8 mouse cellular contexts compared by ENCODE assay signal in the genomic region with DNA sequence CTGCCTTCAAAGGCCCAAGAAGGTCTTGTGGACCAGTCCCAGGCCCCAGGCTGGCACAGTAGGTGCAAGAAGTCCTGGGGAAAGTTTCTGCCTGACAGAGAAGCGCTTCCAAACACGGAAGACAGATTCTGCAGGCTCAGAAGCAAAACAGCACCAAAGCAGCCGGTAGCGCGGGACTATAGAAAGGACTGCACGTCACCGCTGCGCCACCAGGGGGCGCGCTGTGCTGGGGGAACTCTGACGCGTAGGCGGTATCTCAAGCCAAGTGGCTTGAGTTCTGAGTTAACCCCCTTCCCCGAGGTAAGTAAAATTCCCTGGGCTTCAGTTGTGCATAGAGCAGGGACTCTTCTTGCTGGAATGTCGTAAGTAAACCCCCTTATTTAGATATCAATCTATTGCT. TPM values are rescaled to one million over a fixed set of nuclear protein-coding genes. Genes with fewer than 3 reads are reported as not detected.
DNase-seq lines count a peak whose midpoint lies in the region; ATAC-seq and TF ChIP-seq lines count a peak whose summit lies in the region.

No protein-coding gene starts in this region.

- H3K27me3 ChIP-seq in G1E (ENCODE audit: insufficient read depth, low read length): peaks cover 3% of the 10 kb centered on the region; the same call in 1 of the 2 replicates
- no peaks in the 10 kb centered on the region; the same call in 1 of the 2 replicates for H3K27me3 ChIP-seq in forebrain, embryonic 11.5 days (ENCODE audit: control insufficient read depth, insufficient read depth, low read length)

- H3K36me3 ChIP-seq in G1E (replicated peaks): peaks cover 24% of the 10 kb centered on the region
- H3K36me3 ChIP-seq in forebrain, embryonic 11.5 days (ENCODE audit: control insufficient read depth, insufficient read depth, low read length): peaks cover 3% of the 10 kb centered on the region; the same call in 1 of the 2 replicates

- peak; percentile 66 for DNase-seq in G1E (ENCODE audit: low spot score)
- peak; percentile 70 for DNase-seq in c-Kit-positive CD71-negative TER-119-negative erythroid progenitor cells, embryonic 14.5 days (ENCODE audit: low read depth)
- DNase-seq in forebrain, embryonic 11.5 days (ENCODE audit: low spot score): peak; percentile 92
- DNase-seq in heart, postnatal 25 days (ENCODE audit: low spot score): peak; percentile 39
- DNase-seq in layer of hippocampus, adult 9-11 months: peak; percentile 67
- peak; percentile 88 for DNase-seq in lung, postnatal 14 days
- DNase-seq in right cerebral cortex, postnatal 10 days (ENCODE audit: low spot score in 2 of 2): peak; percentile 78 to 88
- peak; percentile 86 for DNase-seq in urinary bladder, postnatal 14 days (ENCODE audit: low spot score)

- WGBS in forebrain, embryonic 11.5 days: 5% methylated on average over 15 of the region's 15 CpGs

- intact Hi-C loops in heart, postnatal 25 days (cut with DNase I): loop anchor here (1.0 kb wide), 2 partner anchors 34 to 164 kb away; no protein-coding TSS in a partner anchor

- H3K4me3 ChIP-seq in G1E (ENCODE audit: low read depth, low read length): no peak overlapping the region; the same call in 1 of the 2 replicates
- H3K4me3 ChIP-seq in forebrain, embryonic 11.5 days (ENCODE audit: low read depth, low read length): no peak overlapping the region

- H3K9me3 ChIP-seq in G1E (replicated peaks): no peaks in the 10 kb centered on the region
- H3K9me3 ChIP-seq in forebrain, embryonic 11.5 days (ENCODE audit: control insufficient read depth, low read length): no peaks in the 10 kb centered on the region

- peak; percentile 58 for ATAC-seq in G1E (ENCODE audit: extremely low read depth, insufficient number of reproducible peaks, low FRiP score, poor library complexity, severe bottlenecking)
- ATAC-seq in forebrain, embryonic 11.5 days (replicated peaks; ENCODE audit: low FRiP score): no peak

- no peak overlapping the region for H3K27ac ChIP-seq in forebrain, embryonic 11.5 days (ENCODE audit: low read depth, low read length)

- H3K9ac ChIP-seq in forebrain, embryonic 11.5 days (ENCODE audit: low read length): no peak overlapping the region; the same call in 1 of the 2 replicates

- 0 out of 2 replicates have a peak overlapping the region, but pooled peaks have one; percentile 15 for H3K4me2 ChIP-seq in forebrain, embryonic 11.5 days (ENCODE audit: low read depth, low read length, severe bottlenecking)

- peak; percentile 89 for TF ChIP-seq CTCF in G1E (IDR thresholded peaks at IDR 0.05; ENCODE audit: low read depth, low read length)

- H3K4me1 ChIP-seq in G1E (ENCODE audit: insufficient read depth, low read depth, low read length): peaks cover 46% of the 10 kb centered on the region
- H3K4me1 ChIP-seq in forebrain, embryonic 11.5 days (replicated peaks; ENCODE audit: control insufficient read depth, insufficient read depth, low read length): peaks cover 10% of the 10 kb centered on the region; the same call in 1 of the 2 replicates

RNA-seq across cellular contexts. Expression of gene Cog1, which starts 0.8 kb away (rescaled TPM):
- 22.4 and 33.4 TPM in 2 replicates for total RNA-seq in G1E (2014; fragmentation: Nextera tagmentation)
- total RNA-seq in G1E (2017): 23.9 and 30.9 TPM in 2 replicates
- 29.1 and 33.3 TPM in 2 replicates for polyA plus RNA-seq in G1E (2012)
- 36.2 and 39.4 TPM in 2 replicates for polyA plus RNA-seq in forebrain, embryonic 11.5 days (2014; fragmentation: Nextera tagmentation; extraction: Ambion mirVana)
- total RNA-seq in heart, postnatal 25 days (2021): 10 to 100 TPM; 16.4 to 17.1 TPM

RNA-seq across cellular contexts. Expression of gene Slc39a11, which starts 1.7 kb away (rescaled TPM):
- total RNA-seq in G1E (2014; fragmentation: Nextera tagmentation): 4.7 and 5.3 TPM in 2 replicates
- 4.9 and 5.0 TPM in 2 replicates for total RNA-seq in G1E (2017)
- 9.9 and 11.9 TPM in 2 replicates for polyA plus RNA-seq in G1E (2012)
- polyA plus RNA-seq in forebrain, embryonic 11.5 days (2014; fragmentation: Nextera tagmentation; extraction: Ambion mirVana): 18.4 and 20.6 TPM in 2 replicates
- 1 to 10 TPM; 2.7 to 3.8 TPM for total RNA-seq in heart, postnatal 25 days (2021)

RNA-seq across cellular contexts. Expression of gene Sstr2, which starts 29.0 kb away (rescaled TPM):
- total RNA-seq in G1E (2014; fragmentation: Nextera tagmentation) (not detected in 2 replicates), G1E (2017) (0.16 TPM in 1 of 2 replicates, not detected in the other)
- polyA plus RNA-seq in G1E (2012): not detected in 2 replicates
- polyA plus RNA-seq in forebrain, embryonic 11.5 days (2014; fragmentation: Nextera tagmentation; extraction: Ambion mirVana): 10.5 and 10.7 TPM in 2 replicates
- total RNA-seq in heart, postnatal 25 days (2021): not detected

RNA-seq across cellular contexts. Expression of gene Fam104a, which starts 35.8 kb away (rescaled TPM):
- total RNA-seq in G1E (2014; fragmentation: Nextera tagmentation): 43.8 and 44.1 TPM in 2 replicates
- 35.8 and 35.9 TPM in 2 replicates for total RNA-seq in G1E (2017)
- polyA plus RNA-seq in G1E (2012): 111 and 150 TPM in 2 replicates
- polyA plus RNA-seq in forebrain, embryonic 11.5 days (2014; fragmentation: Nextera tagmentation; extraction: Ambion mirVana): 57.4 and 60.3 TPM in 2 replicates
- total RNA-seq in heart, postnatal 25 days (2021): 10 to 100 TPM; 13.9 to 15.0 TPM

RNA-seq across cellular contexts. Expression of gene D11Wsu47e, which starts 36.1 kb away (rescaled TPM):
- total RNA-seq in G1E (2014; fragmentation: Nextera tagmentation): 14.9 and 20.2 TPM in 2 replicates
- 14.0 and 16.1 TPM in 2 replicates for total RNA-seq in G1E (2017)
- 6.5 and 7.0 TPM in 2 replicates for polyA plus RNA-seq in G1E (2012)
- polyA plus RNA-seq in forebrain, embryonic 11.5 days (2014; fragmentation: Nextera tagmentation; extraction: Ambion mirVana): 26.5 and 27.4 TPM in 2 replicates
- 1 to 10 TPM; 6.0 to 7.1 TPM for total RNA-seq in heart, postnatal 25 days (2021)

Comparison
In these comparisons a context has a peak if more than half of its experiments do, and no peak if none do; other contexts are left out.
1. DNase-seq: peak in every context shown above with its lines; median percentile 92 in forebrain, embryonic 11.5 days; 88 in lung, postnatal 14 days; 86 in urinary bladder, postnatal 14 days; 83 in right cerebral cortex, postnatal 10 days; 70 in c-Kit-positive CD71-negative TER-119-negative erythroid progenitor cells, embryonic 14.5 days; 67 in layer of hippocampus, adult 9-11 months; 66 in G1E; 39 in heart, postnatal 25 days.